Mouse (Mus musculus): ENCODE measurements around the gene Haus3.

DNA sequence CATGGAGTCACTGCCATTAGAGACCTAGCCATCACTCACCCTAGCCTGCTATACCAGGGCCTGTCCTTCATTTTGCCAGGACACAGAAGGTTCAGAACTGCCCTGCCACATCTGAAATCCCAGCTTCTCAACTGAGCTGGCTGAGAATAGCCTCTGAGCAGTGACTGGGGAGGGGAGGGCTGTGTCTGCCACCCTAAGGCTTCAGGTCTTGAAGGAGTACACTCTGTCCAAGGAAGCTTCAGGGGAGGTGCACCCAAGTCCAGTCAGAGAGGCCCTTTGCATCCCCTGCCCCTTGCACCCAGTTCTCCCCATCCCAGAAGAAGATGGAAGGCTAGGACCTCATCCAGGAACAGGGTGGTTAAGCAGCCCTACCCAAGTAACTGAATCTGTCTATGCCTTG lies 16.5 kb upstream of the Haus3 start:
- no peak for TF ChIP-seq POLR2A (IDR thresholded peaks at IDR 0.05; ENCODE audit: borderline replicate concordance, insufficient read depth, low read length)
- TF ChIP-seq CTCF (IDR thresholded peaks at IDR 0.05; ENCODE audit: borderline replicate concordance, insufficient read depth, low read depth, low read length): no peak
